Mouse (Mus musculus): ENCODE results near the gene Ankrd35. TPM values are rescaled to one million over a fixed set of nuclear protein-coding genes. Genes with fewer than 3 reads are reported as not detected.

Gene Ankrd35
- total RNA-seq, 2 experiments from 2014 or later = 2.7 to 3.3 TPM

Other genes starting within 250 kb of the Ankrd35 start
- gene BC107364, start 217.8 kb upstream of the Ankrd35 start, total RNA-seq (2021) = not detected
- gene Hfe2, start 145.0 kb upstream of the Ankrd35 start, total RNA-seq (2021) = 10 to 100 TPM in 1 of 2 experiments, 1 to 10 TPM in 1; 3.9 to 11.2 TPM
- gene Txnip, start 112.2 kb upstream of the Ankrd35 start, total RNA-seq (2021) = 100 to 1,000 TPM; 980 to 992 TPM
- not detected for gene Gm16253, start 93.1 kb upstream of the Ankrd35 start, total RNA-seq (2021)
- 10 to 100 TPM; 37.6 to 37.8 TPM for gene Polr3gl, start 76.0 kb upstream of the Ankrd35 start, total RNA-seq (2021)
- gene Ankrd34a, start 73.5 kb upstream of the Ankrd35 start, total RNA-seq (2021) = 1 to 10 TPM in 1 of 2 experiments, under 1 TPM in 1; 0.59 to 1.5 TPM
- 10 to 100 TPM; 66.3 to 69.1 TPM for gene Lix1l, start 69.0 kb upstream of the Ankrd35 start, total RNA-seq (2021)
- 10 to 100 TPM; 84.0 to 93.4 TPM for gene Rbm8a, start 40.2 kb upstream of the Ankrd35 start, total RNA-seq (2021)
- gene Pex11b, start 34.8 kb upstream of the Ankrd35 start, total RNA-seq (2021) = 10 to 100 TPM; 53.7 to 61.7 TPM
- gene Gm42957, start 34.7 kb upstream of the Ankrd35 start, total RNA-seq (2021) = under 1 TPM; 0.23 to 0.25 TPM
- gene Itga10, start 24.5 kb upstream of the Ankrd35 start, total RNA-seq (2021) = 1 to 10 TPM; 2.4 TPM
- gene Pias3, start 26.3 kb downstream of the Ankrd35 start, total RNA-seq (2021) = 10 to 100 TPM; 50.1 to 55.1 TPM
- 1 to 10 TPM; 2.7 to 3.6 TPM for gene Nudt17, start 38.4 kb downstream of the Ankrd35 start, total RNA-seq (2021)
- 10 to 100 TPM; 39.5 to 43.4 TPM for gene Polr3c, start 57.5 kb downstream of the Ankrd35 start, total RNA-seq (2021)
- gene Rnf115, start 57.5 kb downstream of the Ankrd35 start, total RNA-seq (2021) = 10 to 100 TPM; 37.0 to 39.7 TPM
- 10 to 100 TPM in 1 of 2 experiments, 1 to 10 TPM in 1; 7.2 to 40.4 TPM for gene Pdzk1, start 159.2 kb downstream of the Ankrd35 start, total RNA-seq (2021)
- under 1 TPM in 1 of 2 experiments, not detected in 1; 0.48 TPM for gene Cd160, start 159.2 kb downstream of the Ankrd35 start, total RNA-seq (2021)
- 1 to 10 TPM; 3.7 to 4.1 TPM for gene Gja5, start 234.6 kb downstream of the Ankrd35 start, total RNA-seq (2021)
- gene Gpr89, start 235.2 kb downstream of the Ankrd35 start, total RNA-seq (2021) = 10 to 100 TPM; 29.1 to 34.6 TPM